Mouse (Mus musculus) forelimb bud, embryonic 11.5 days (tissue): ENCODE measurements around the gene Ppfia3.
A peak's percentile ranks its signal among the peaks of the same experiment; 100 is the strongest.
"Not testable (repeated sequence)": the region's sequence is repeated elsewhere in the genome, so short reads cannot be mapped to it uniquely, and the experiment has no call there.

Source experiments
- DNase-seq: peaks from one replicate; pipeline ENCODE4 v3.0.0-alpha.2; 2012; ENCODE audit warnings: low read depth, low spot score

Gene Ppfia3

DNA sequence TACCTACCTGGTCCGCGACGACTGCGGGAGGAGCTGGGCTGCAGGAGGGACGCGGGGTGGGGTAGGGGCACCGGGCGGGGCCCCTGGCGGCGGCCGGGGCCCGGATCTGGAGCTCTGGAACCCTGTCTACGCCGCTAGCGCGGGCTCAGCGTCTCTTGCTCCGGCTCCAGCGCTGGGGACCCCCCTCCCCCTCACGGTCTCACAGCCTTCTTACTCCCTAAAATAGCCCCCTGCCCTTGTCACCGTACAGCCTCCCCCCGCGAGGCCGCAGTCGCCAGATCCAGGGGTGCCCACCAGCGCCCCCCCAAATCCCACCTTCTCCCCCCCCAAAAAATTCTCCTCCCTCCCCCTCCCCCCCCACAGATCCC, at the start of gene Ppfia3:
TSS of gene Ppfia3 (minus strand) at position 368 of the 368 bp plus-strand sequence.
- no peak for DNase-seq

DNA sequence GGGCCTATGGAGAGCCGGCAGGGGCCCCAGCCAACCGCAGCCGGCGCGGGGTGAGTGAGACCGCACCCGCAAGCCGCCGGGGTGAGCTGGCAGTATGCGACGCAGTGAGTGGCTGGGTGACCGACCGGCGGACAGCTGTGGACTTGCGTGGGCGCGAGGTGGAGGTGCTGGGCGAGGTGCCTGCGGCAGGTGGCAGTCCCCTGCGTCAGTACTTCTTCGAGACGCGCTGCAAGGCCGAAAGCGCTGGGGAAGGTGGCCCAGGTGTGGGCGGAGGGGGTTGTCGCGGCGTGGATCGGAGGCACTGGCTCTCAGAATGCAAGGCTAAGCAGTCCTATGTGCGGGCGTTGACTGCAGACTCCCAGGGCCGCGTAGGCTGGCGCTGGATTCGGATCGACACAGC, 48.8 kb upstream of the Ppfia3 start:
- no peak for DNase-seq

DNA sequence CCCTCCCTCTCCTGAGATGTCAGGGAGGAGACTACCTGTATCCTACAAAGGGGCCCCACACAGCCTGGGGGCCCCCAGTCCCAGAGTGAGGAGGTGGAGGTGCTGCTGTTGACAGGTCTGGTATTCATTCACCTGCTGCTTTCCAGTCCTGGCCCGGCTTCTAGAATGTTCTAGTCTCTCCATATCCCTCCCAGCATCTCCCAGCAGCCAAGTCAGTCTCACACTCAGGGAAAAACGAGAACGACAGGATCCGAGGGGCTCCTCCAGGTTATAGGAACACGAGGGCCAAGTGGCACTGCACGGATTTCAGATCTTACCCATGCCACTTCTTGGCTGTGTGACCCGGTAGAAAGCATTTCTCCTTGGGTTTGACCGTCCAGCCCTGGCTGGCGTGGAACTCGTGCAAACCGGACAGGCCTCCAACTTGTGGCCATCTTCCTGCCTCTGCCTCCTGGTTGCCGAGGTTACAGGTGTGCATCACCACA, 48.0 kb upstream of the Ppfia3 start:
- no peak for DNase-seq

DNA sequence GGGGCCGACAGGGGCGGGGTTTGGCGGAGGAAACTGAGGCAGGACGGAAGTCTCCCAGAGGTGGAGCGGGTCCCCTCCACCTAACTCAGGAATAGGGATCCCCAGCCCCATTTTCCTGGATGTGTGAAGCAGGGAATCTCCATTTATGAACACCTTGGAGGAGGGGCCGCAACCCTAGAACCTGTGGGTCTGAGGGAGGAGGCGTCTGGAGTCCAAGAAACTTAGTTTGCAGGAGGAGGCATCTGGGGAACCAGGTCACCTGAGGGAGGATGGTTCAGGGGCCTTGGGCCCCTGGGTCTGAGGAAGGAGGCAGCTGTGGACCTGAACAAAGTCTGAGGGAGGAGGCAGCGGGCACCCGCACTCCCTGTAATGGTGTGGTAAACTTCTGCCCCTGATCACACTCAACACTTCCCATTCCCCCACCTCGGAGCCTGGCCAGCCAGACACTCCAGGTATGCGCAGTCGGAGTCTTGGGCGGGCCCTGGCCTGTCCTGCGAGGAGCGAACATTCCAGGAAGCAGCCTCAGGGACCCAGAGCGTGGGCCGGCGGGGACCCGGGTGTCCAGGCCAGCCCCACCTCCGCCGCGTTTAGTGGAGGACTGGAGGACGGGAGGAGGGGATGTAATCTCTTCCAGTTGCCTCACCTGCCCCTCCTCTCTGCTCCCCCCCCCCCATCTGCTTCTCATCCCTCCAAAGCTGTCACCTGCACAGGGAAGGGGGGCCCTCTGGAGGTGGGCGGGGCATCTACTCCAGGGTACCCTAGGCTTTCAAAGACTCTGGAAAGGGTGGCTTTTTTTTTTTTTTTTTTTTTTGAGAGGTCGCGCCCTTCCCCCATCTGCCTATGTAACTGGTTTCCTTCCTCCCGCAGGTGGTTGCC, 47.3 kb upstream of the Ppfia3 start:
- no peak for DNase-seq

DNA sequence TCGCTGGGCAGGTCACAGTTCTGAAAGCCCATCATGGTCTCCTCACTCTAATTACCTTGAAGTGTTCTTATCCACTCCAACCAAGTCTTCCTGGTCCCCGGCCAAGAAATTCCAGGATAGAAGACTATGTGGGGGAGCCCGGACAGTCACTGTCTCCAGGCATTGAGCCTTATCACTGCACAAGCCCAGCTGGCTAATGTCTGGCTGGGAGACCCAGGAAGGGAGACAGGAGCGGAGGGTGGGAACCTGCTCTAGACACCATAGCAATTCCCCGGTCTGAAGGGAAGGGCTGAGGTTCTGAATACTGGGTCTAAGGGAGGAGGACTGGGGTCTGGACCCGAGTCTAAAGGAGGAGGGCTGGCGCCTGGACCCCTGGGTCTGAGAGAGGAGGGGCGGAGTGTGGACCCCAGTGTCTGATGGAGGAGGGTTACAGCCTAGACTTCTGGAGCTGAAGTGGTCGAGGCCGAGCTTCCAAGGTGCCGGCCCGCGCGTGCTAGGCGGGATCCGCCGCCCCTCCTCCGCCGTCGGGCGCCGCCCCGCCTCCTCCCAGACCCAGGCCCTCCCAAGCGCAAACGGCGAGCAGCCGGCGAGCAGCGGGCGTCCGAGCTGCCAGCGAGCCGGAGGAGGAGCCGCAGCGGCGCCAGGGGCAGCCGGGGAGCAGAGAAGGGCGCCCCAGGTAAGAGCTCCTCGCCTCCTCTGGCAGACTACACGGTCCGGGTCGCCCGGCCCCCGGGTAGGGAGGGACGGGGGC, 46.5 kb upstream of the Ppfia3 start, which contains the start of gene Ntf5:
TSS of gene Ntf5 (plus strand) at position 583 of the 751 bp plus-strand sequence.
- DNase-seq, result no peak

DNA sequence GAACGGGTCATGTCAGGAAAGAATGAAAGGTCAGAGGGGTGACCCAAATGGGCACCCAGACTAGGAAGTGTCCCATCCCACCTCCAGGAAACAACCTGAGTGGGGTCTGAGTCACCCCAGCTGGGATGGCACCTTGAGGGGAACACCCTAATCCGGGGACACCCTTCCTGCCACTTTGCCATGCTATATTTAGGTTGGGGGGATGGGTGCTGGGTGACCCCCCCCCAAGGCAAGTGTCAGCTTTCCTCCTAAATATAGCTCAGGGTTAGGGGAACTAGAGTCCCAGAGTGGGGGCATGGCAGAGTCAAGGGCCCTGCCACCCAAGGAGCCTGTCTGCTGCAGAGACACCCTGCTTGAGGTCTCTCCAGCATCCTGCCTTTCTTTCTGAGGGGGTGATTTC, 45.6 kb upstream of the Ppfia3 start:
- DNase-seq, result no peak

DNA sequence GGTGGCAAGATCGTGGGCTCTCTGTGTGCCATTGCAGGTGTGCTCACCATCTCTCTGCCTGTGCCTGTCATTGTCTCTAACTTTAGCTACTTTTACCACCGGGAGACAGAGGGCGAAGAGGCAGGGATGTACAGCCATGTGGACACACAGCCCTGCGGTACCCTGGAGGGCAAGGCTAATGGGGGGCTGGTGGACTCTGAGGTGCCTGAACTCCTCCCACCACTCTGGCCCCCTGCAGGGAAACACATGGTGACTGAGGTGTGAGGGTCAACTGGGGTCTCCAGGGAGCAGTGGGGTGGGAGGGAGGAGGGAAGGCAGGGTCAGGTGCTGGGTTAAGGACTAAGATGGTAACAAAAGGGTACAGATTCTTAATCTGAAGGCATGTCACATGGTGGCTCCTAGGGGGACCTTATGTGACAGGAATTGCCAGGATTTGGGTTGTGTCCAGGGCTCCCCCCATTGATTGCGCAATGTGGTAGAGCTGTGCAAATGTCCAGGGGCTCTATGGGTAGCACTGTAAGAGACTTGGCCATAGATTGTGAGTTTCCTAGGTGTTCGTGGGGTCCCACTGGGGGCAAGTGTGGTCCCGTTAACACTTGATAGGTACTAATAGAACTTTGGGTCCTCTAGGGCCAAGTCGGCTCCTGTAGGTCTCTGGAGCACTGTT, 42.8 kb upstream of the Ppfia3 start:
- DNase-seq, result no peak

DNA sequence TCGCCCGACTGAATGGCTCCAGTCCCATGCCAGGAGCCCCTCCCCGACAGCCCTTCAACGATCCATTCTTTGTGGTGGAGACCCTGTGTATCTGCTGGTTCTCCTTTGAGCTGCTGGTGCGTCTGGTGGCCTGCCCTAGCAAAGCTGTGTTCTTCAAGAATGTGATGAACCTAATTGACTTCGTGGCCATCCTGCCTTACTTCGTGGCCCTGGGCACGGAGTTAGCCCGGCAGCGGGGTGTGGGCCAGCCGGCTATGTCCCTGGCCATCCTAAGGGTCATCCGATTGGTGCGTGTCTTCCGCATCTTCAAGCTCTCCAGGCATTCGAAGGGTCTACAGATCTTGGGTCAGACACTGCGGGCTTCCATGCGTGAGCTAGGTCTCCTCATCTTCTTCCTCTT, 42.1 kb upstream of the Ppfia3 start:
- no peak for DNase-seq

DNA sequence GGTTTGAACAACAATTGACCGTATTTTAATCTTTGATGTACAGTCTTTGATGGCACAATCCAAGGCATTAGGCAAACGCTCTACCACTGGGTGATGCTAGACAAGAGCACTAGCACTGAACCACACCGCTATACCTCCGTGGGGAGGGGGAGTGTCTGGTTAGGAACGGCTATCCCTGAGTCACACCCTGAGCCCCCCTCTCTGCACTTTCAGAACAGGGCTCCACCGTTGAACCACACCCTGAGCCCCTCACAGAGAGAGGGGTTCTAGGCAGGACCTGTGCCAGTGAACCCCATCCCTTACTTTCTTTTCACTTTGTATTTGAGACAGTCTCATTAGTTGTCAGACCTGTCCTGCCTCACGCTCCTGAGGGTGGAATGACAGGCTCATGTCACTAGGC, 41.5 kb upstream of the Ppfia3 start:
- no peak for DNase-seq

DNA sequence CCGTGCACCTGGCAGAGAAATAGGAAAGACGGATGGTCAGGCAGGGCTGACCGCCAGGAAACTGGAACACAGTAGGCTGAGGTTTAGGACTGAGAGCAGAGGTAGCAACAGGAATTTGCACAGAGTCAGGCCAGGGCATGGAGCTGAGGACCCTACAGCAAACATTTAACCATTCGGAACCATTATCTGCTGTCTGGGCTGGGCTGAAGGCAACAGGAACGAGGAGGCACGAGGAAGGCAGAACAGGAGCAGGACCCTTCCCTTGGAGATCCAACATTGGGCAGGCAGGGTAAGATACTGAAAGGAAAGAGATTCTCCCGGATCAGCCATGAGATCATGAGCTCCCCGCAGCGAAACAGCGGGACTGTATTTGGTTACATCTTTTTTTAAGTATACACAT, 41.0 kb upstream of the Ppfia3 start:
- DNase-seq, result no peak

DNA sequence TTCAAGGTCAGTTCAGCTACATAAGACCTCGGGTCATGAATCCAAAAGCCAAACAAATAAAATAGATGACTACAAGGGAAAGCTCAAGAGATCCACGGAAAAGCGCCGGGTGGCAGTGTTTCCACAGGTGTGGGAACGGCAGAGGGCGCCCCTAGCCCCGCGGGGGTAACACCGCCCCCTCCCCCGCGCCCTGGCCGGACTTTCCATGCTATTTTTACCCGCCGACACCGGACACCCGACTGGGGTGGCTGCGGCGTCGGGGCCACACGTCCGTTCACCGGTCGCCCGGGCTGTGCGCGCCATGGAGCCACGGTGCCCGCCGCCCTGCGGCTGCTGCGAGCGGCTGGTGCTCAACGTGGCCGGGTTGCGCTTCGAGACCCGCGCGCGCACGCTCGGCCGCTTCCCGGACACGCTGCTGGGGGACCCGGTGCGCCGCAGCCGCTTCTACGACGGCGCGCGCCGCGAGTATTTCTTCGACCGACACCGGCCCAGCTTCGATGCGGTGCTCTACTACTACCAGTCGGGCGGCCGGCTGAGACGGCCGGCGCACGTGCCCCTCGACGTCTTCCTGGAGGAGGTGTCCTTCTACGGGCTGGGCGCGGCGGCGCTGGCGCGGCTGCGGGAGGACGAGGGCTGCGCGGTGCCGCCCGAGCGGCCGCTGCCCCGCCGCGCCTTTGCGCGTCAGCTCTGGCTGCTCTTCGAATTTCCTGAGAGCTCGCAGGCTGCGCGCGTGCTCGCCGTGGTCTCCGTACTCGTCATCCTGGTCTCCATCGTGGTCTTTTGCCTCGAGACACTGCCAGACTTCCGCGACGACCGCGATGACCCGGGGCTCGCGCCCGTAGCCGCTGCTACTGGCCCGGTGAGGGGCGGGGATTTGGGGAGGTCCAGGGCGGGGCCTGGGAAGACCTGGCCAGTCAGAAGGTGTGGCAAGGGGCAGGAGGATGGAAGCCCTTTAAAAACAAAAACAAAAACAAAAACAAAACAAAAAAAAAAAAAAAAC, 39.6 kb upstream of the Ppfia3 start:
- no peak for DNase-seq

DNA sequence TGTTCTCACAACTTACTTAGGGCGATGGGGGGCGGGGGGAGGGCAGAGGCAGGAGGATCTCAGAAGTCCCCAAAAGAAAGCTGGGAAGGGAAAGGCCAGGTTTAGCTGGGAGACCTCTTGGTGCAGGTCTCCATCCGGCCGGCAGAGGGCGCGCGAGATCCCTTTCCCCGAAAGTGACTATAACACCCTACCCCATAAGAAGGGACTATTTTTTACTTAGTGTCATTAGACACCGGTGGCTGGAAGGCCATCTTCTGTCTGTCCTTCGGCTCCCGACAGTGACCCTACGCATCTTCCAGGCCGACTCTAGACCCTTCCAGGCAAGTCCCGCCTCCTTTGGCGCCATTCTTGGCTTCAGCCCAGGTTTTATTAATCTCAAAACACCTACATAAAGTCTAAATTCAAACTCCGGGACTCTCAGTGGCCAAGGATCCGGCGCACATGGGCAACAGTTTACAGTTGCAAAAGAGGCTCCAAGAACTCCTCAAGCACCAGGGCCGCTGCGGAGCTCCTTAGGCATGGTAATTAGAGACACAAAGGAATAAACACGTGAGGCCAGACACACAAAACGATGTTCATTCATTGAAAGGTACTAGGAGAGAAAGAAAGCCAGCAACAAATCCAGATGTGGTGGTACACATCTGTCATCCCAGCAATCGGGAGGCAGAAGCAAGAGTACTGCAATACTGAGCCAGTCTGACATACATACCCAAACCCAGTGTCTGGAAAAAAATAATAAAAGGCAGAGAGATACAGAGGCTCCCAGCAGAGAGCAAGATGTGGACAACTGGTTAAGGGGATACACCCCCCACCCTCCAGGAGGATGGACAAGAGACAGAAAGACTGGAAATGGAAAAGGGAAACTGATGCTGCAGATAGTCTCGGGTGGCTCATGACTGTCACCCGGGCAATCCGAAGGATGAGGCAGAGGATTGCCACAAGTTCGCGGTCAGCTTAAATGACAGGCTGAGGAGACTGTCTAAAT, 38.6 kb upstream of the Ppfia3 start, which contains the start of gene Kcna7:
TSS of gene Kcna7 (plus strand) at position 563 of the 985 bp plus-strand sequence.
- DNase-seq, result peak; percentile 51

DNA sequence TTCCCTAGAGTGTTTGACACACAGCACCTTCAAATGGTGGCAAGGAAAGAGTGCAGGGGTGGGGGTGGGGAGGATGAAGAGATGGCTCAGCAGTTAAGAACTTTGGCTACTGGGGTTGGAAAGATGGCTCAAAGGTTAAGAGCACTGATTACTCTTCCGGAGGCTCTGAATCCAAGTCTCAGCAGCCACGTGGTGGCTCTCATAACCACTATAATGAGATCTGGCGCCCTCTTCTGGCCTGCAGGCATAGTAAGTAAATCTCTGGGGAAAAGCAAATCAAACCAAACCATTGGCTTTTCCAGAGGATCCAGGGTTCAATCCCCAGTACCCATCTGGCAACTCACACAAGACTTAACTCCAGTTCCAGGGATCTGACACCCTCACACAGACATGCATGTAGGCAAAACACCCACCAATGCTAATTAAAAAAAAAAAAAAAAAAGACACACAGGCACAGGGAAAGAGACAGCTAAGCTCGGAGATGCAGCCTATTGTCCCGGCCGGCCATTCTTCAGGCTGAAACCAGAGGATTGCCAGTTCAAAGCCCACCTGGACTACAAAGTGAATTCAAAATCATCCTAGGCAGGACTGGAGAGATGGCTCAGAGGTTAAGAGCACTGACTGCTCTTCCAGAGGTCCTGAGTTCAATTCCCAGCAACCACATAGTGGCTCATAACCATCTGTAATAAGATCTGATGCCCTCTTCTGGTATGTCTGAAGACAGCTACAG, 36.9 kb upstream of the Ppfia3 start:
- DNase-seq, result peak; percentile 68

DNA sequence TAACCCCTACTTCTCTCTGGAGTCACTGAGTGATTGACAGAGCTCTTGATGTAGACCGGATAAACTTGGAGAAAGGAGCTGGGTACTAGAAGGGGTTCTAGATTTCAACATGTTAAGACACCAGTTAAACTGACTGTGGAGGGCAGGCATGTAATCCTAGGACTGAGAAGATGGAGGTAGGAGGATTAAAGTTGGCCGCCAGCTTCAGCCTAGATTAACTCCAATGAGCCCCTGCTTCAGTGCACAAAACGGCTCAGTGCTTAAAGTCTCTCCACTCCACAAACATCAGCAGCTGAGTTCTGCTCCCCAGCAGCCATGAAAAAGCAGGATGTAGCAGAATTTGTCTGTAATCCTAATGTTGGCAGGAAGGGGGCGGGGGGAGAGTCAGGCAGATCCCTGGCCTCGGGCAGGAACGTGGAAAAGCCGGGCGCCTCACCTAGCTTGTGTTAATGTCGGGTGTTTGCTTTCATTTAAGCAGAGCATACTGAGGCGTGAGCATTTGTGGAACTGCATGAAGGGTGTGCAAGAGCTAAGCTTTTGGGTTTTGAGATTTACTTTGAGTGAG, 34.8 kb upstream of the Ppfia3 start:
- DNase-seq, result no peak

DNA sequence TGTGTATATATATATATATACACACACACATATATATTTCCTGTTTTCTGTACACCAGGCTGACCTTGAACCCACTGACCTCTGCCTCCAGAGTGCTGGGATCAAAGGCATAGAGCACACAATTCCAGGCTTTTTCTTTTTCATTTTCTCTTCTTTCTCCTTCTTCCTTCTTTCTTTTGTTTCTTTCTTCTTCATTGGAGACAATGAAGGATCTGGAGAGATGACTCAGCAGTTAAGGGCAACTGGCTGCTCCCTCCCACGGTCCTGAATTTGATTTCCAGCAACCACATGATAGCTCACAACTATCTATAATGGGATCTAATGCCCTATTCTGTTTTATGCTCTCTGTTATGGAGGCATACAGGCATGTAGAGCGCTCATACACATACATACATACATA, 30.0 kb upstream of the Ppfia3 start:
- no peak for DNase-seq

DNA sequence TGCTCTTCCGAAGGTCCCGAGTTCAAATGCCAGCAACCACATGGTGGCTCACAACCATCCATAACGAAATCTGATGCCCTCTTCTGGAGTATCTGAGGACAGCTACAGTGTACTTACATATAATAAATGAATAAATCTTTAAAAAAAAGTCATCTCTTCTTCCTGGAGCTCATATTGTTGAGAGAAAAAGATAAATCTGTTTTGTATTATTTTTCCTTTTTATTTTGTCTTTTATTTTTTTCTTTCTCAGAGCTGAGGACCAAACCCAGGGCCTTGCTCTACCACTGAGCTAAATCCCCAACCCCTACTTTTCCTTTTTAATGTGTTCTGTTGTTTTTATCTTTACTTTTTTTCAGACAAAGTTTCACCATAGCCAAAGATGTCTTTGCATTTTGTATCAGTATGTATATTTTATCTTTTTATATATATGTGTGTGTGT, 29.5 kb upstream of the Ppfia3 start:
- DNase-seq, result not testable (repeated sequence)

DNA sequence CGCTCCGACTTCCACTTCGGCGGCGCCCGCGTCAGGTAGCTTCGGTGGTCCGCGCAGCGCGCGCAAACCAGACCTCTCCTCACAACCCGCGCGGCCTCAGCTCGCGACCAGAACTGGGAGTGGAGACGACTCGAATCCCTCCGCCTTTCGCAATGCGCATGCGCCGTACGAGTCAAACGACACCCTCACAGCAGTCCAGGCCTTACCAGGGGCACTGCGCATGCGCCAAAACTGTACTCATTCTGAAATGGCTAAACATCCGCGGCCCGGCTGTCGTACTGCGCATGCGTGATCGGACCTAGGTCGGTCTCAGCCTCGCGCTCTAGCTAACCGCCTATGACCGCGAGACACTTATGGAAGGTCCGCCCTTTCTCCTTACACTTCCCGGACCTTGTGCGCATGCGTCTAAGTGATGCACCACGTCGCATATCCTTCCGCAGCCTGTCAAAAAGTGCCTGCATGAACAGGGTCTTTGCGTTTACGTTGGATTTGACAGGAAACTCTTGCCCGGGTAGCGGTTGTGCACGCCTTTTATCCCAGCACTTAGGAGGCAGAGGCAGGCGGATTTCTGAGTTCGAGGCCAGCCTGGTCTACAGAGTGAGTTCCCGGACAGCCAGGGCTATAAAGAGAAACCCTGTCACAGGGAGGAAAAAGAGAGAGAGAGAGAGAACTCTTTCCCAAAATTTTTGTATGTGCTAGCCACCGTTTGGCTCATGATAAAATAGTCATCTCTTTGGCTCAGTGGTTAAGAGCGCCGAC, 28.9 kb upstream of the Ppfia3 start, which contains the start of gene Snrnp70:
TSS of gene Snrnp70 (minus strand) at position 165 of the 759 bp plus-strand sequence.
- DNase-seq, result peak; percentile 100

DNA sequence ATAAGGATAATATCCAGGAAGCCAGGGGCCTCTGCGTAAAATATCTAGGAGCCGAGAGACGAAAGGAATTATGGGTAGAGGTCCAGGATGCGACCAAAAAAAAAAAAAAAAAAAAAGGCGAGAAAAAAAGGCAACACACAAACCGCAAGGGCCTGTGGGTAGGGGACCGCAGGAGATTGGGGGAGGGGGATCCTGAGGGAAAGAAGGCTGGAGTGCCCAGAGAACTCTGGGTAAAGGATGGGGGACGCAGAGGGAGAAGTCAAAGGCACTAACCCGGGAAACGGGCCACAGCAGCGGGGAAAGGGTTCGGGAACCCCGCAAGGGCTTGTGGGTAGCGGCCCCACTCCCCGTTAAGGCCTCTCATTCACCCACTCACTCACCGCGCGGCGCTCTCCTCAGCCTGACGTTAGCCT, 28.3 kb upstream of the Ppfia3 start:
- peak; percentile 85 for DNase-seq
